Mouse (Mus musculus) cerebellum, adult 2 months (tissue): ENCODE measurements around the gene Stk10. TPM values are rescaled to one million over a fixed set of nuclear protein-coding genes. Genes with fewer than 3 reads are reported as not detected.

Experiments
- DNase-seq, 2 experiments: peaks; one replicate each; pipeline ENCODE4 v3.0.0; 2021
- H3K27ac ChIP-seq: fragments of 200-500 bp; 2 replicates; pipeline ENCODE4 v1.5.1; 2012; ENCODE audit warnings: low read length, control low read depth, inconsistent platforms; ENCODE audit not compliant: insufficient read depth
- H3K27me3 ChIP-seq: fragments of 200-500 bp; 2 replicates; pipeline ENCODE4 v1.6.1; 2012; ENCODE audit warnings: inconsistent platforms, mild to moderate bottlenecking, low read length, moderate library complexity; ENCODE audit not compliant: control insufficient read depth, insufficient read depth
- H3K4me1 ChIP-seq: fragments of 200-500 bp; 2 replicates; pipeline ENCODE4 v1.6.1; 2011; ENCODE audit warnings: low read length; ENCODE audit not compliant: control insufficient read depth, insufficient read depth
- H3K4me3 ChIP-seq: fragments of 200-500 bp; replicated peaks from 2 replicates; pipeline ENCODE3; 2011; ENCODE audit warnings: mild to moderate bottlenecking, low read depth, low read length, control low read depth; ENCODE audit not compliant: insufficient read depth
- CTCF ChIP-seq: fragments of 200-500 bp; IDR thresholded peaks from 2 replicates; pipeline ENCODE4 v1.5.1; 2011; ENCODE audit warnings: low read depth, mild to moderate bottlenecking, control low read depth, low read length, moderate library complexity, borderline replicate concordance; ENCODE audit not compliant: insufficient read depth
- POLR2A ChIP-seq: fragments of 200-500 bp; IDR thresholded peaks from 2 replicates; pipeline ENCODE4 v1.6.1; 2011; ENCODE audit warnings: low read length, control low read depth, borderline replicate concordance; ENCODE audit not compliant: insufficient read depth
- WGBS: fragments of 180-500 bp; shearing (Covaris S2); methylation state at CpG from one replicate; pipeline ENCODE4 v1.1.7; 2018; 5-methylcytosine and 5-hydroxymethylcytosine counted together
- polyA plus RNA-seq: library from polyadenylated mRNA; depleted of rRNA; stranded (reverse); fragments of >200 nt; gene quantifications from 2 replicates; pipeline ENCODE4 v1.2.3, GENCODE M21; 2012

Gene Stk10
- polyA plus RNA-seq, 1 experiment = 19.6 TPM

GRCm38 (mm10) chr11:32553311-32554140 is 20.4 kb downstream of the Stk10 start:
- H3K27me3 ChIP-seq = no peaks in the 10 kb centered on the region
- 88% methylated on average over 14 of the region's 14 CpGs for WGBS
- DNase-seq = no peak
- no peak overlapping the region for H3K4me3 ChIP-seq
- TF ChIP-seq CTCF (no peak), POLR2A (no peak)
- H3K27ac ChIP-seq = no peak overlapping the region
- peaks cover 41% of the 10 kb centered on the region for H3K4me1 ChIP-seq

GRCm38 (mm10) chr11:32554141-32555091 is 21.3 kb downstream of the Stk10 start:
- H3K4me1 ChIP-seq = peaks cover 37% of the 10 kb centered on the region
- no peak overlapping the region for H3K27ac ChIP-seq
- no peak overlapping the region for H3K4me3 ChIP-seq
- no peaks in the 10 kb centered on the region for H3K27me3 ChIP-seq
- no peak for DNase-seq
- TF ChIP-seq CTCF = no peak
- no peak for TF ChIP-seq POLR2A
- WGBS = 93% methylated on average over 14 of the region's 14 CpGs

- WGBS = 72% methylated on average over 12 of the region's 12 CpGs
Measured at GRCm38 (mm10) chr11:32555103-32555689, 22.1 kb downstream of the Stk10 start.

GRCm38 (mm10) chr11:32556333-32556990 is 23.4 kb downstream of the Stk10 start:
- H3K27me3 ChIP-seq = no peaks in the 10 kb centered on the region
- no peak overlapping the region for H3K27ac ChIP-seq
- no peak overlapping the region for H3K4me3 ChIP-seq
- DNase-seq = no peak
- peaks cover 26% of the 10 kb centered on the region for H3K4me1 ChIP-seq
- 46% methylated on average over 10 of the region's 10 CpGs for WGBS
- TF ChIP-seq POLR2A (no peak), CTCF (no peak)

More at GRCm38 (mm10) chr11:32555103-32555689, 22.1 kb downstream of the Stk10 start:
- Histone ChIP-seq H3K4me3 (no peak overlapping the region), H3K4me1 (peaks cover 33% of the 10 kb centered on the region), H3K27ac (no peak overlapping the region), H3K27me3 (no peaks in the 10 kb centered on the region)
- no peak for DNase-seq
- TF ChIP-seq CTCF (no peak), POLR2A (no peak)

- no peak for TF ChIP-seq POLR2A
- no peak for TF ChIP-seq CTCF
- 92% methylated on average over 4 of the region's 4 CpGs for WGBS
- Histone ChIP-seq H3K4me3 (no peak overlapping the region), H3K27me3 (no peaks in the 10 kb centered on the region), H3K27ac (no peak overlapping the region), H3K4me1 (peaks cover 16% of the 10 kb centered on the region)
- no peak for DNase-seq
Measured at GRCm38 (mm10) chr11:32558026-32558425, 24.9 kb downstream of the Stk10 start.

GRCm38 (mm10) chr11:32558677-32559076 is 25.6 kb downstream of the Stk10 start:
- 30% methylated on average over 8 of the region's 8 CpGs for WGBS
- no peak overlapping the region for H3K4me3 ChIP-seq
- DNase-seq = no peak
- H3K27ac ChIP-seq = no peak overlapping the region
- TF ChIP-seq CTCF (no peak), POLR2A (no peak)
- H3K27me3 ChIP-seq = no peaks in the 10 kb centered on the region
- peaks cover 11% of the 10 kb centered on the region for H3K4me1 ChIP-seq
